Mouse (Mus musculus): ENCODE data around the gene Wdr11. TPM values are rescaled to one million over a fixed set of nuclear protein-coding genes. Genes with fewer than 3 reads are reported as not detected.

Wdr11 gene
- polyA plus RNA-seq, 1 experiment from 2014 or later, result 15.3 TPM

GRCm38 (mm10) chr7:129665921-129666320 is 74.3 kb downstream of the Wdr11 start:
- peaks cover 20% of the 10 kb centered on the region for H3K4me1 ChIP-seq (replicated peaks; ENCODE audit: control insufficient read depth, insufficient read depth, low read length)
- no peaks in the 10 kb centered on the region for H3K9me3 ChIP-seq (ENCODE audit: control insufficient read depth)
- no peak overlapping the region; the same call in 1 of the 2 replicates for H3K9ac ChIP-seq (ENCODE audit: low read depth, low read length)
- peak overlapping the region; percentile 50 for H3K27ac ChIP-seq (ENCODE audit: low read depth, low read length)
- no peak overlapping the region for H3K4me2 ChIP-seq (replicated peaks; ENCODE audit: low read depth)
- no peaks in the 10 kb centered on the region for H3K36me3 ChIP-seq (ENCODE audit: control insufficient read depth, insufficient read depth)
- ATAC-seq, result peak; percentile 28
- no peaks in the 10 kb centered on the region for H3K27me3 ChIP-seq (replicated peaks; ENCODE audit: control insufficient read depth, insufficient read depth, low read length)
- no peak overlapping the region for H3K4me3 ChIP-seq (ENCODE audit: low read depth, low read length)
- WGBS, result 34% methylated on average over 6 of the region's 6 CpGs
- TF ChIP-seq CTCF (IDR thresholded peaks at IDR 0.05; ENCODE audit: low read depth), result no peak

DNA sequence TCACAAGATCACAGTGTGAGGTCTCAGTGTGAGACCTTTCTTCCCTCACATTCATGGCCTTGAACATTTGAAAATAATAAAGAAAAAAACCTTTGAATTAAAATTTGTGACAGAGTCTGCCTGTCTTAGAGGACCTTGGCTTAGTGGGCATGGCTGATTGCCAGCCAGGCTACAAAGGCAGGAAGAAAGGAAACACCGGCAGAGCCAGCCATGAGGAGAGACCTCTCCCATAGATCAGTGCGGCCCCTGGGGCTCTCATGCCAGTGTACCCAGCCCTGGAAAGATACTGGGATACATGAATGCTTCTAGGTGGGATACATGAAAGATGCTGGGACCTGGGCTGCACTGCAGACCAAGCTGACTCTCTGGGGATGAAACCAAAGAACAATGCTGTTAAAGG is 74.9 kb downstream of the Wdr11 start:
- ATAC-seq, result no peak
- WGBS, result 60% methylated on average over 2 of the region's 2 CpGs
- Histone ChIP-seq H3K27ac (ENCODE audit: low read depth, low read length) (no peak overlapping the region), H3K9me3 (ENCODE audit: control insufficient read depth) (no peaks in the 10 kb centered on the region), H3K4me2 (replicated peaks; ENCODE audit: low read depth) (no peak overlapping the region), H3K9ac (ENCODE audit: low read depth, low read length) (no peak overlapping the region), H3K4me3 (ENCODE audit: low read depth, low read length) (no peak overlapping the region), H3K27me3 (replicated peaks; ENCODE audit: control insufficient read depth, insufficient read depth, low read length) (no peaks in the 10 kb centered on the region), H3K4me1 (replicated peaks; ENCODE audit: control insufficient read depth, insufficient read depth, low read length) (peaks cover 20% of the 10 kb centered on the region), H3K36me3 (ENCODE audit: control insufficient read depth, insufficient read depth) (no peaks in the 10 kb centered on the region)
- no peak for TF ChIP-seq CTCF (IDR thresholded peaks at IDR 0.05; ENCODE audit: low read depth)

- peak; percentile 33; the same call in 1 of the 2 replicates for ATAC-seq
- no peak for TF ChIP-seq CTCF (IDR thresholded peaks at IDR 0.05; ENCODE audit: low read depth)
- no peak overlapping the region for H3K9ac ChIP-seq (ENCODE audit: low read depth, low read length)
- H3K4me2 ChIP-seq (replicated peaks; ENCODE audit: low read depth), result no peak overlapping the region
- H3K27ac ChIP-seq (ENCODE audit: low read depth, low read length), result no peak overlapping the region; the same call in 1 of the 2 replicates
- WGBS, result 35% methylated on average over 10 of the region's 10 CpGs
- no peaks in the 10 kb centered on the region for H3K9me3 ChIP-seq (ENCODE audit: control insufficient read depth)
- H3K27me3 ChIP-seq (replicated peaks; ENCODE audit: control insufficient read depth, insufficient read depth, low read length), result no peaks in the 10 kb centered on the region
- H3K36me3 ChIP-seq (ENCODE audit: control insufficient read depth, insufficient read depth), result no peaks in the 10 kb centered on the region
- no peak overlapping the region for H3K4me3 ChIP-seq (ENCODE audit: low read depth, low read length)
- H3K4me1 ChIP-seq (replicated peaks; ENCODE audit: control insufficient read depth, insufficient read depth, low read length), result peaks cover 8% of the 10 kb centered on the region; the same call in 1 of the 2 replicates
Measured at GRCm38 (mm10) chr7:129670280-129670679, 78.6 kb downstream of the Wdr11 start.

GRCm38 (mm10) chr7:129671675-129672651 is 80.3 kb downstream of the Wdr11 start:
- Histone ChIP-seq H3K36me3 (ENCODE audit: control insufficient read depth, insufficient read depth) (no peaks in the 10 kb centered on the region), H3K27ac (ENCODE audit: low read depth, low read length) (no peak overlapping the region), H3K4me2 (replicated peaks; ENCODE audit: low read depth) (no peak overlapping the region), H3K27me3 (replicated peaks; ENCODE audit: control insufficient read depth, insufficient read depth, low read length) (no peaks in the 10 kb centered on the region), H3K4me1 (replicated peaks; ENCODE audit: control insufficient read depth, insufficient read depth, low read length) (0 out of 2 replicates have a peak, but pooled peaks cover 4% of the 10 kb centered on the region), H3K9me3 (ENCODE audit: control insufficient read depth) (no peaks in the 10 kb centered on the region), H3K4me3 (ENCODE audit: low read depth, low read length) (no peak overlapping the region), H3K9ac (ENCODE audit: low read depth, low read length) (no peak overlapping the region)
- no peak for TF ChIP-seq CTCF (IDR thresholded peaks at IDR 0.05; ENCODE audit: low read depth)
- ATAC-seq, result no peak
- WGBS, result 58% methylated on average over 18 of the region's 18 CpGs

DNA sequence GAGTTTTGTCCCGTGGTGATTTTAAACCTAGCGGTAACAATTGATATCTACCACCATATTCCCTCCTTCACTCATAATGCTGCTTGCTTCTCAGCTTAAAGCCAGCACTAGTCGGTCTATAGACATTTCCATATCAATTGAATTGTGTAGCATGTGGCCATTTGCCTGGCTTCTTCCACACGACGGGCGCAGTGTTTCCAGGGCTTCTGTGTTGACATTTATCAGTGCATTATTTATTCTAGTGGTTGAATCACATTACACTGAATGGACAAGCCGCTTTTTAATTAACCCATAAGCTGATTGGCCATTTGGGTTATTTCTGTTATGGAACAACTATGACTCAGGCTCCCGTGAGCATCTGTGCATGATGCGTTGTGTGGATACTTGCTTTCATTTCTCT is 82.1 kb downstream of the Wdr11 start:
- no peak overlapping the region for H3K27ac ChIP-seq (ENCODE audit: low read depth, low read length)
- 84% methylated on average over 9 of the region's 9 CpGs for WGBS

GRCm38 (mm10) chr7:129674558-129674957 is 82.9 kb downstream of the Wdr11 start:
- Histone ChIP-seq H3K9ac (ENCODE audit: low read depth, low read length) (no peak overlapping the region), H3K4me2 (replicated peaks; ENCODE audit: low read depth) (no peak overlapping the region), H3K27me3 (replicated peaks; ENCODE audit: control insufficient read depth, insufficient read depth, low read length) (no peaks in the 10 kb centered on the region), H3K4me1 (replicated peaks; ENCODE audit: control insufficient read depth, insufficient read depth, low read length) (0 out of 2 replicates have a peak, but pooled peaks cover 4% of the 10 kb centered on the region), H3K27ac (ENCODE audit: low read depth, low read length) (no peak overlapping the region), H3K9me3 (ENCODE audit: control insufficient read depth) (no peaks in the 10 kb centered on the region), H3K36me3 (ENCODE audit: control insufficient read depth, insufficient read depth) (no peaks in the 10 kb centered on the region), H3K4me3 (ENCODE audit: low read depth, low read length) (no peak overlapping the region)
- WGBS, result 84% methylated on average over 4 of the region's 4 CpGs
- TF ChIP-seq CTCF (IDR thresholded peaks at IDR 0.05; ENCODE audit: low read depth), result no peak
- no peak for ATAC-seq

More for the DNA sequence above, 82.1 kb downstream of the Wdr11 start:
- Histone ChIP-seq H3K4me2 (replicated peaks; ENCODE audit: low read depth) (no peak overlapping the region), H3K9ac (ENCODE audit: low read depth, low read length) (no peak overlapping the region), H3K36me3 (ENCODE audit: control insufficient read depth, insufficient read depth) (no peaks in the 10 kb centered on the region), H3K9me3 (ENCODE audit: control insufficient read depth) (no peaks in the 10 kb centered on the region), H3K4me1 (replicated peaks; ENCODE audit: control insufficient read depth, insufficient read depth, low read length) (0 out of 2 replicates have a peak, but pooled peaks cover 4% of the 10 kb centered on the region), H3K4me3 (ENCODE audit: low read depth, low read length) (no peak overlapping the region), H3K27me3 (replicated peaks; ENCODE audit: control insufficient read depth, insufficient read depth, low read length) (no peaks in the 10 kb centered on the region)
- ATAC-seq, result no peak
- TF ChIP-seq CTCF (IDR thresholded peaks at IDR 0.05; ENCODE audit: low read depth), result no peak
